Mouse (Mus musculus) cerebellum, adult 8-10 months (tissue): ENCODE measurements around the gene Nos1ap.

Source experiments
- DNase-seq: peaks from one replicate; pipeline ENCODE4 v3.0.0; 2022

The Nos1ap gene

GRCm38 (mm10) chr1:170255560-170255910, 334.1 kb downstream of the Nos1ap start:
- DNase-seq: peak; percentile 84

GRCm38 (mm10) chr1:170254893-170255559, 334.6 kb downstream of the Nos1ap start:
- DNase-seq: peak; percentile 1
